Mouse (Mus musculus) kidney, postnatal 10 days (tissue): ENCODE measurements at regions not wholly inside any gene's neighbourhood (a gene's known extent, or its start where the extent isn't known, plus 50 kb on each side); places are given as distances from the start of the nearest gene placed in this dataset.
A peak's percentile ranks its signal among the peaks of the same experiment; 100 is the strongest.

ENCODE experiments used
- DNase-seq: peaks from one replicate; pipeline ENCODE4 v3.0.0; 2021; ENCODE audit warnings: mixed read lengths

DNA sequence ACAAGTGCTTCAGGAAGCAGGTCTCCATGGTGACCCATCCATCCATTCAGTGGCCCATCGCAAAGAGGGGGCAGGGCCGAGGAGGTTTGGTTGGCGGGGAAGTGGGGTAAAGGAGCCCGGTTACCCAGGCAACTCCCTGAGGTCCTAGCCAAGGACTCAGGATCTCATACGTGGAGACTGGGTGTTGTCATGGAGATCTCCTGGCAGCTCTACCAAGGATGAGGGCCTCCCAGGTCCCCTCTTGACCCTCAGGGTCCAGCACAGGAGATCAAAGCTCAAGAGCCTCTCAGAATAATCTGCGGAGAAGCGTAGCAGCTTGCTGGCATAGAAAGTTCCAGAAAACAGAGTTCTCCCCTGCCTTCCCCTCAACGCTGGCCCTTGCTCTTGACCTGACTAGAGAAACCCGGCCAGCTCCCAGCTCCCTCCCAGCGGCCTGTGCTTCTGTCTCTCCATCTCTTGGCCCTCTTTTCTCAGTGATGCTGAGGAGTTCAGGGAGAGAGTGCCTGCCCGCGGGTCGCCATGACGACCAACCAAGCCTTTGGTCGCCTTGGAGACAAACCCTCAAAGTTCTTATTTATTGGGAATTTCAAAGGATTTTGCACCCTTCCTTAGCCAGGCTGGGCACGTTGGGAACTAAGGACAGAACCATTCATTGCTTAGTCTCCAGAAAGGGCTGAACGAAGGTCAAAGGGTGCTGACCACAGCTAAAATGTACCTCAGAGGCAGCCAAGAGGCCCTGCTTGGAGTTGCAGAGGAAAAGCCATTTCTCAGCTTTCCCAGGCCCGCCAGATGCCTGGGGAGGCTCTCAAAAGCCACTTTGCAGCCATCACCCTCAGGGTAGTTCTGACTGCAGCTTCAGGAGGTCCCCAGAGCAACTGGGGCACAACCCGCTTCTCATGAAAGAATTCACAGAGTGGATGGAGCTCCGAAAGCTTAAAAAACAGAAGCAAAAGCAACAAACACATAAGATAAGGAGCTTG, 60.0 kb downstream of the Ubiad1 start:
- DNase-seq: no peak

DNA sequence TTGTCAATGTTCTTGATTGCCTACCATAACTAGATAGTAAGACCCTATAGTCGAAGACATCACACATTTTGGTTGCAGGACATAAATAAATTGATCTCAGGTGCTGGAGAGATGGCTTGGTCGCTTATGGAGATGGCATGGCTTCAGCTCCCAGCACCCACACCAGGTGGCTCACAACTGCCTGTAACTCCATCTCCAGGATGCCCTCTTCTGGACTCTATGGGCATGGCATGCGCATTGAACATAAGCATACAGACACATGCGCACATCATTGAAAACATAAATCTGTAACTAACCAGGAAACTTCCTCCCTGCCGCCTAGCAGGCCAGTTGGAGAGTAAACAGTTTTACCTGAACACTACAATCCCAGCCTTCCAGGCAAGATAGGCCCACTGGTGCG, 64.0 kb downstream of the Ubiad1 start:
- no peak for DNase-seq

DNA sequence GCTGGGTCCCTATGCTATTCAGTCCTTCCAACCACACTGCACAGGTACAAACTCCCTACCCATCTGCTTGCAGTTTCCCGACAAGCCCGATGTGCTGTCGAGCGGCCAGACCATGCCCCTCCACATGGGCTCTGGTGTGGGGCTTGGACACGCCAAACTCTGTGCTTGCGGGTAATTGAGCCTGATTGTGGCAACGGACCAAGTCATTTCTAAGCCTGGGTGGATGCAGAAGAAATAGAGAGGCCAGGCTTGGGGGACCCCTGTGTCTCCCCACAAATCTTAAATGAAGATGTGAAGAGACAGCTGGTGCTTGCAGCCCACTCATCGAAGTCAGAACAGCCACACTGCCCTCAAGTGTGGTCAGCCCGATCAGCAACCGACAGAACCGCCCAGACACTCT, 66.1 kb downstream of the Ubiad1 start:
- DNase-seq: no peak

DNA sequence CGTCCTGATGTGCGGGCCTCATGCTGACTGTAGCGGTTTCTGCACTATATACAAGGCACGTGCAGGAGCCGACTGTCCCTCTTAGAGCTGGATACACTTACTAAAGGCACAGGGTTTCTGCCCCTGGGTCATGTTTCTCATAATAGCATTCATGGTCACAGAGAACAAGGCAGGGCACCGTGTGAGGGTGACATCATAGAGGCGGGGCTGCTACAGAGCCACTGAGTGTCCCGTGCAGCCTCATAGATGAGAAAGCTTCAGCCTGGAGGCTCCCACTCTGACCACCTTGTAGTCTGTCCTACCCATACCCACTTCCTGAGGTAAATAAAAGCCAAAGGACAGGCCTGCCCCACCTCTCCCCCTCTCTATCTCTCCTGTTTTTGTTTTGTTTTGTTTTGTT, 67.2 kb downstream of the Ubiad1 start:
- no peak for DNase-seq

DNA sequence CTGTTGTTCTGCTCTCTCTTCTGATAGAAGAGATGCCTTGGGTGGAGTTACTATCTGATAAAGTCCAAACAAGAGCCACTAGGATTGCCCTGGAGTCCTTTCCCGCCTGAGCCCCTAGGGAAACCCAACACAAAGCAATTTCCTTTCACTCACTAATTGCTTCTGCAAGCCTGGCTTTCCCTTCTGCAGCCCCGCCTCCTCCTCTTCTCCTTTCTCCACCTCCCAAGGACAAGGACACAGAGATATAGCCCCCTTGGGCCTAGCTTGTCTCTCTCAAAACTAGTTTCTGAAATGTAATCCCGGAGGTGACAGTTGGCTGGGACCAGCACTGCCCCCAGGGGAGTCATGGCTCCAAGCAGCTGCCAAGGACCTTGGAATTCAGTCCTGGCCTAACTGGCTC, 68.1 kb downstream of the Ubiad1 start:
- DNase-seq: no peak

DNA sequence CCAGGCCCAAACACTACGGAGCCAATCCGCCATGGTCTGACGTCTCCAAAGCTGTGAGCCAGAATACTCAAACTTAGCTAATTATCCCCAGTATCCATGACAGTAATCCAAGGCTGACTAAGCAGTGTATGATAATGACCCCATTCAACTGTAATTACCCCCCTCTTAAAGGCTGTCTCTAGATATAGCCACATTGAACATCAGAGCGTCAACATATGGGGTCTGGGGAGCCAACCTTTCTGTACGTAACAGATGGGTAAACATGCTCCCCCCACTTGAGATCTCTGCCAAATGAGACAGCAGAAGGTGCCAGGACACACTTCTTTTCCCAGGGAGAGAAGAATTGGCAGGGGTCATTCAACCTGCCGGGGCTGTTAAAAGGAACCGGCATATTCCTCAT, 73.1 kb downstream of the Ubiad1 start:
- no peak for DNase-seq

DNA sequence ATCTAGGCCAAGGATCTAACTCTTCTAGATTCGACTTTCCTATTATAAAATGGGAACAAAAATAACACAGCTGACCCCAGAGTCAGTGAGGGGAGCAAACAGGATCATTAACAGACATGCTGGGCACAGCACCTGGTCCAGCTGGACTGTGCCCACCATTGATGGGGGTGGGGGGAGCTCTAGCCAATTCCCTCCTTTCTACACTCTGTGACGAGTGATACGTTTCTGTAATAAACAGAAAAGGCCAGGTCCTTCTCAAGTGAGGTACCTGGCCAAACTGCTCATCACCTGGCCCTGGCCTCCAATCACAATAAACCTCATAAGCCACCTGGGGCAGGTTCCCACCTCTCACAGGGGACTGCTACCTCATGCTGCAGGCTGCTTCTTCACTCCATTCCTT, 76.9 kb downstream of the Ubiad1 start:
- no peak for DNase-seq

DNA sequence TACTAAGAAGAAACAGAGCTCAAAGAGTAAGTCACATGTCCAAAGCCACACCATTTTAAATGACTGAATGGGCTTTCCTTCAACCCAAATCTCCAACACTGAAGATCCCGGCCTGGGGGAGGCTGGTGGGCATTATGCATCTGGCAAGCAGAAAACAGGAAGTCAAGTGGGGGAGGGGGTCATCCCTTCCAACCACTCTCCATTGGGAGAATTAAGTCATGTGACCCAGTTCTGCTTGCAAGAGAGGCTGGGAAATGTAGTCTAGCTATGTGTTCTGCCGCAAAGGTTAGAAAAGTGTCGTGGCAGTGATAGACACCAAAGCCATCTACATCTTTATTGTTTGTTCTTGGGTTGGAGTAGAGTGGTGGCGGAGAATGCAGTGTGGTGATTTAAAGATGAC, 78.0 kb upstream of the Disp3 start:
- no peak for DNase-seq

DNA sequence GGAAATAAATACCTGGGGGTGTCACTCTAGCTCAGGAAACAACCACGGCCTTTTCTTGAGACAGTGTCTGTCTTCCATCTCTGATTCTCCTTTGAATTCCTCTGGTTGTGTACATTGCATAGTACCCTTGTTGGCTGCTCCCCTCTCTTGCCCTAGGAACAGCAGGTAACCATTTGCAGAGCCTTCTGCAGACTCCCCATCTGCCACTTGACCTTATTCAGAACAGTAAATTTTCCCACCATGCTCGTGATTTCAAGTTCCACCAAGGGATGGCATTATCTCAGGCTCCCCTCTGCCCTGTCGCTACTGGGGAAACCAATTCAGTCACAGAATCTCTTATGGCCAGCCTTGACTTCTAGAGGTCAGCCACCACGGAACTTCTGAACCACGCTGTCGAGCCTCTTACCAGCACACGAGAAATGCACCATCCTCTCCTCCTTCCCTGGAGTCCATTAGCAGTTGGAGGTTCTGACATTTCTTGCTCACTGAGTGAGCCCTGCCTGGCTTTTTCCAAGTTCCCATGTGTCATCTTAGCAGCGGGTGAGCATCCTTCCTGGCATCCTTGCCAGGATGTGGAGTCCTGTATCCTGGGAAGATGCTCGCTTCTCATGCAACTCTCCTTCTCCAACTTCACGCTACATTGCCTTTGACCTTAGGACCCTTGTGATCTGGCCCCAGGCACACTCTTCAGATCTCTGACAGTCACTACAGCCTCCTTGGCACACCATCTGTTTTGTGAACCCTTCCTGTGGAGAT, 75.8 kb upstream of the Disp3 start:
- no peak for DNase-seq

DNA sequence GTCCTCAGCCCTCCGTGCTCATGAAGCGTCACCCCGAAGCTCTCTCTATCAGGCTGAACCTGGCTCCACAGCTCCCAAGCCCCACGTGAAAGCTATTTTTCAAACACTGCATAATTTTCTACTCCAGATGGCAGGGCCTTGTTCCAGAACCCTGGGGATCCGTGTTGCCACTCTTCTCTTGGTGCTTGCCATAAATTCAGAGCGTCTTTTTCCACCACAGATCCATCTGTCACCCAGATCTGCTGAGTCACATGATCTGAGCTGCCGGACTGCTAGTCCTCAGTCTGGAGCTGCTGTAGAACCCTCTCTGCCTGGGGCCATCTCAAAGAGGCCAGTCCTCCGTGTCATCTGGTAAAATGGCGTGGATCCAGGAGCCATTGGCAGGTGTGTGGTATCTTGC, 73.2 kb upstream of the Disp3 start:
- no peak for DNase-seq

DNA sequence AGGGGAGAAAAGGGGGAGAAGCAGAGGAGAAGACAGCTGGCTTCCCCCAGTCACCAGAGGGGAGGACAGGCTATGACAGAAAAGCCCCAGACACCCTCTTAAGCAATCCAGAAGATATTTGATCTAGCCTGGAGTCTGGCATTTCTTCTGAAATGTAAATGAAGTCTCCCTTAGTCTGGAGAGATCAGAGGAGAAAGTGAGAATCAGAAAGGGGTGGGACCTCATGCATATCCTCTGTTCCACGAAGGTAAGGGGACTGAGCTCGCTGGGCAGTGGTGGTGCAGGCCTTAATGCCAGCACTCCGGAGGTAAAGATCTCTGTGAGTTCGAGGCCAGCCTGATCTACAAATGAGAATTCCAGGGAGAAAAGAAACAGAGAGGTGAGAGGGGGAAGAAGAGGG, 70.6 kb upstream of the Disp3 start:
- no peak for DNase-seq

DNA sequence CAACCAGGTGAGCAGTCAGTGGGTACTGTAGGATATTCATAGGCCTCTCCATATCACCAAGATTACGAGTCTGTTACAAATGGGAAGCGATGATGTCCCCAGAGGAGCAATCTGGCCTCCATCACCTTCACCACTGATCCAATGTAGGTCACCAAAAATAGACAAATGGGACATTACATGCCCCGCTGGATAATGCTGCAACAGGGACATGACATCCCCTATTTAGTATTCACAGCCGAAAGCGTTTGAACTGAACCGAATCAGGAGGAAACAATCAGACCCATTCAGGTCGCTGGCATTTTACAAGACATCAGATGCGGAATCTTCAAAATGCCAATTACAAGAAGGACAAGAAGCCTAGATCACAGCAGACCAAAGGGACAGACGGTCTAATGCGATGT, 69.5 kb upstream of the Disp3 start:
- no peak for DNase-seq

DNA sequence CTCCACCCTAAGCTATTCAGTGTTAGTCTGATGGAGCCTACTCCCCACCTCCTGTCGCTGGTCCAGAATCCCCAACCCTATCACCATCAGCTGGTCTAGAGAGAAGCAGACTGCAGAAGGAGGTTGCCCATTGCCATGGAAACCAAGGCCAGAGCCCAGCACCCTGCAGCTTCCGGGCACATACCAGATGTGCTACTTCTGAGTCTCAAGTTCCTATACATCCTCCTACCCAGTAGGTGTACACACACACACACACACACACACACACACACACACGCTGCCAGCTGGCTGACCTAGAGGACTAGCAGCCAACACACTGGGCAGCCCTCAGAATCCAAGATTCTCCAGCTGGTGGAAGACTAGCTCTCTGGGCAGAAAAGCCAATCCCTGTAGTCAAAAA, 68.9 kb upstream of the Disp3 start:
- DNase-seq: no peak

DNA sequence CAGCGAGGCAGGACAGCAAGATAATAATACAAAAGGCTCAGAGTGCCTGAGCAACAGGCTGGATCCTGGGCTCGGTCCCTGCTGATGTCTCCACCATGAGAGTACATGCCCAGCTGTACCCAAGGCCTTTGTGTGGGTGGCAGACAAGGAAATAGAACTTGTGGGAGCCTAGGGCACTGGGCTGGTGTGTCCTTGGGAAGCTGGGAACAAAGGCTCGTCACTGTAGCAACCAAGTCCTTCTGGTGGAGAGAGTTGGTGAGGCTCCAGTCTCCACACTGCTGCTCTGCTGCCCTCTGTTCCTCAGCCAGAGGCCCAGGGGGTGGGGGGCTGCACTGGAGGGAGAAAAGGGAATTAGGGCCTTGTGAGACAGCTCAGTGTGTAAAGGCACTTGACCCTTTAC, 66.2 kb upstream of the Disp3 start:
- DNase-seq: no peak

DNA sequence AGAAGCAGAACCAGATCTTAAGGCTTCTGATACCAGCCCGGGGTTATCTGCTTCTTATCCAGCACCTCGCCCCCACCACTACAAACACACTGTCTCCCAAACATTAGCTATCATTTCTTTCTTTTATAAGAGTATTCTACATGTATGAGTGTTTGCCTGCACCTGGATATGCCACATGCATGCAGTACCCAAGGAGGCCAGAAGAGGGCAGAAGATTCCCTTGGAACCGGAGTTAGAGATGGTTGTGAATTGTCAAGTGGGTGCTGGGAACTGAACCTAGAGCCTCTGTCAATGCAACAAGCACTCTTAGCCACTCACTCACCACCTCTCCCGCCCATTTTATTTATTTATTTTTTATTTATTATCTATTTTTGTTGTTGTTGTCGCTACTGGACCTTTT, 64.9 kb upstream of the Disp3 start:
- no peak for DNase-seq

DNA sequence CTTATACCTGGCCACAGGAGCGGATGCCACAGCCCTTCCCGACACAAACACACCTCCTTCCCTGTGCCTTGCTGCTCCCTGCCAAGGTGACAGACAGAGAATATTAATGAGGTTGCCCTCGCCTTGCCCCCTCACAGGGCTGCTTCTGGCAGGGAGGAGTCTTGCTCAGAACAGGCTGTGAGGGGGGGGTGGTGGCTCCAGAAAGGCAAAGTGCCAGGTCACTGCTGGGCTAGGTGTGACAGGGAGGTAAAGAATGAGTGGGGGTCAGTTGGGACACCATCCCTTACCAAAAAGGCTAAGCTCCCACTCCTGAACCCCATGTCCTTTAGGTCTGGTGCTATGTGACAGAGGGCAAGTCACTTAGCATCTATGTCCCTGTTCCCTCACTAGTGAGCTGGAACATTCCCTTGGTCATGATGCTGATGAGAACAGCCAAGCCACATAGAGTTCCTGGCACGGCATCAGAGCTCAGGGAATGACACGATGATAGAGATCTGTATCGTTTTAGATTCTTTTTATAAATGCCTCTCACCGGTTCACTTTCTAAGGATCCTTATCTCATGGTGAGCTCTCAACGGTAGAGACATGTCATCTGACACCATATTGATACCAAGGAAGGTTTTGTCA, 53.9 kb upstream of the Disp3 start:
- no peak for DNase-seq

DNA sequence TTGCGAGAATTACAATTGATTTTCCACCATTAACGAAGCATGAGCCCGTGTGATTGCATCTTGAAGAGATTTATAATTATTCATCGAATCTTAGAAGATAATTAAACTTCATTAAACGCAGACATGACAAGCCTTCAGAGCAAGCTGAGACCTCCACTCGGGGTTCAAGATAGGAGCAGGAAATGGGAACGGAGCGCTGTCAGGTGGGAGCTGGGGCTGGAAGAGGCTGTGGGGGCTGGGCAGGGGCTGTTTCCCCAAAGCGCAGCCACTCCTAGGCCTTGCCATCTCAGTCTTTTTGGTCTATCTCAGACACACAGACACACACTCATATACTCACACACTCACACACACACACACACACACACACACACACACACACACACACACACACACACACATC, 52.6 kb upstream of the Disp3 start:
- DNase-seq: no peak

DNA sequence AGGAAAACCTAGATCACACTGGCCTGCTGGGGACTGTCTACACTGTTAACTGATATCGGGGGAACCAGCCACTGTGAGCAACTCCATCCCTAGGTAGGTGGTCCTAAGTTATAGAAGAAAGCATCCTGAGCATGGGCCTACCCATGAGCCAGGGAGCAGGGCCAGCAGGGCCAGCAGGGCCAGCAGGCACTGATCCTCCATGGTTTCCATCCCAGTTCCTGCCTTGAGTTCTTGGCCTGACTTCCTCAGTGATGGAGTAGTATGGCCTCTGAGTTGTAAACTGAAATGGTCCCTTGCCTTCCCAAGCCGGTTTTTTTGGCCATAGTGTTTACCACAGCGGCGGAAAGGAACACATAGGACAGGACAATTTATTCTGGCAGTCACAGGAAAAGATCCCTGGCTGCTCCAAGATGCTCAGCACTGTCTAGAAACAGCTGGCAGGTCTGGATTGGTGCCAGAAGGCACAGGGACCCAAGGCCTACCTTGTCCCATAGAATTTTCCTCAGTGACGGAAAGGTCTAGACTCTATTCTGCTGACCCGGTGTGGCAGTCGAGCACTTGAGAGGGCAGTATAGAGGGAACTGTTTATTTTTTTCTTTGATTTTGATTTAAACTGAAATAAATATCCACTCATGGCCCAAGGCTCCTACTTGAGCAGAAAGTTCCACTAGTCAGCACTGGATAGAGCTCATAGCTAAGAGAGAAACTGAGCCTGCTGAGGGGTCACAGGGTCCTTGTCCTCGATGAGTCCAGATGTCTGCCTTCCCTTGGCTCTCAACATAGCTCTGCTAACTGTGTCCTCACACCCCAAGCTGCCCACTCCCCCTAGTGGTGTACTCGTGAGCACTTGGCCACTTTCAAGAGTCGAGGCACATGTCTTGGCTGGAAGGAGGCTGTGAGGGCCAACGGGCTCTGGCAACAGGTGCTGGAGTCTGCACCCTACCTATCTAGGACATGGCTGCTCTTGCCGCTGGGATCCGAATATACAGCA, 50.4 kb upstream of the Disp3 start:
- DNase-seq: peak; percentile 46
